Mouse (Mus musculus) intestine, postnatal 0 days (tissue): ENCODE results near the gene Timm8a2. TPM values are rescaled to one million over a fixed set of nuclear protein-coding genes. Genes with fewer than 3 reads are reported as not detected.
A peak's percentile ranks its signal among the peaks of the same experiment; 100 is the strongest.

ENCODE experiments used
- ATAC-seq: fragments of 200-750 bp; cut with Nextera tagmentation; 2 replicates; pipeline ENCODE4 v1.8.0; 2017; ENCODE audit warnings: mild to moderate bottlenecking, moderate TSS enrichment, moderate library complexity
- H3K27ac ChIP-seq: fragments of 300-500 bp; sonication (generic); 2 replicates; pipeline ENCODE4 v1.5.1; 2014; ENCODE audit warnings: mild to moderate bottlenecking, low read depth, low read length, moderate library complexity
- H3K27me3 ChIP-seq: fragments of 300-500 bp; sonication (generic); replicated peaks from 2 replicates; pipeline ENCODE4 v1.6.1; 2014; ENCODE audit warnings: low read length, mixed read lengths; ENCODE audit not compliant: control insufficient read depth, insufficient read depth
- H3K36me3 ChIP-seq: fragments of 300-500 bp; sonication (generic); 2 replicates; pipeline ENCODE4 v1.6.1; 2014; ENCODE audit warnings: mild to moderate bottlenecking, moderate library complexity; ENCODE audit not compliant: control insufficient read depth, insufficient read depth
- H3K4me1 ChIP-seq: fragments of 300-500 bp; sonication (generic); replicated peaks from 2 replicates; pipeline ENCODE4 v1.6.1; 2014; ENCODE audit warnings: antibody characterized with exemption, low read length, mixed read lengths; ENCODE audit not compliant: control insufficient read depth, insufficient read depth
- H3K4me2 ChIP-seq: fragments of 300-500 bp; sonication (generic); replicated peaks from 2 replicates; pipeline ENCODE4 v1.6.1; 2014; ENCODE audit warnings: low read depth, mild to moderate bottlenecking, moderate library complexity
- H3K4me3 ChIP-seq: fragments of 300-500 bp; sonication (generic); 2 replicates; pipeline ENCODE4 v1.5.1; 2014; ENCODE audit warnings: low read depth, low read length
- H3K9ac ChIP-seq: fragments of 300-500 bp; sonication (generic); 2 replicates; pipeline ENCODE4 v1.6.1; 2014; ENCODE audit warnings: mild to moderate bottlenecking, low read depth, low read length
- H3K9me3 ChIP-seq: fragments of 300-500 bp; sonication (generic); 2 replicates; pipeline ENCODE4 v1.6.1; 2016; ENCODE audit warnings: mixed run types; ENCODE audit not compliant: control insufficient read depth
- CTCF ChIP-seq: sonication (generic); IDR thresholded peaks from 2 replicates; pipeline ENCODE4 v1.5.1; 2016; ENCODE audit warnings: low read depth, mild to moderate bottlenecking, control low read depth, antibody characterized with exemption, moderate library complexity
- WGBS: fragments of 180-500 bp; shearing (Covaris S2); extraction: QIAGEN DNeasy Blood & Tissue Kit; methylation state at CpG from one replicate; pipeline ENCODE4 v1.1.7; 2014; 5-methylcytosine and 5-hydroxymethylcytosine counted together
- polyA plus RNA-seq: library from polyadenylated mRNA; unstranded; fragments of >200 nt; fragmentation: Nextera tagmentation; extraction: Ambion mirVana; gene quantifications from 2 replicates; pipeline ENCODE4 v1.2.1, GENCODE M21; 2015

The Timm8a2 gene
- polyA plus RNA-seq, 1 experiment from 2014 or later = not detected

DNA sequence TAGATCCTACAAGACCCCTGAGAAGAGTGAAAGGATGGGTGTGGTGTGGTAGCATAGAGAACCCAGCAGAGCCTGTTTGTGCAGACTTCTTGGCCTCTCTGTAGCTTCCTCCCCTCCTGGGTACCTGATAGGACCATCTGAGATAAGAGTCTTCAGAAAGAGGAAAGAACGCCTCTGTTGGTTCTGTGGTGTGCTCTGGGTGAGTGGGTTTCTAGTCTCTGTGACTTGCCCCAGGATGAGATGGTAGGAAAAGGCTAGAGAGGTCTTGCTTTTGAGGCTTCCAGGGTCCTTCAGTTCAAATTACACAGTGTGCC, 39.0 kb upstream of the Timm8a2 start:
- H3K4me1 ChIP-seq = 0 out of 2 replicates have a peak, but pooled peaks cover 5% of the 10 kb centered on the region
- H3K9ac ChIP-seq = no peak overlapping the region
- H3K36me3 ChIP-seq = peaks cover 39% of the 10 kb centered on the region; the same call in 1 of the 2 replicates
- WGBS = 82% methylated on average over 1 of the region's 1 CpGs
- H3K27ac ChIP-seq = no peak overlapping the region
- no peak for ATAC-seq
- no peak overlapping the region for H3K4me2 ChIP-seq
- H3K4me3 ChIP-seq = no peak overlapping the region
- no peak for TF ChIP-seq CTCF
- H3K9me3 ChIP-seq = no peaks in the 10 kb centered on the region
- H3K27me3 ChIP-seq = no peaks in the 10 kb centered on the region

DNA sequence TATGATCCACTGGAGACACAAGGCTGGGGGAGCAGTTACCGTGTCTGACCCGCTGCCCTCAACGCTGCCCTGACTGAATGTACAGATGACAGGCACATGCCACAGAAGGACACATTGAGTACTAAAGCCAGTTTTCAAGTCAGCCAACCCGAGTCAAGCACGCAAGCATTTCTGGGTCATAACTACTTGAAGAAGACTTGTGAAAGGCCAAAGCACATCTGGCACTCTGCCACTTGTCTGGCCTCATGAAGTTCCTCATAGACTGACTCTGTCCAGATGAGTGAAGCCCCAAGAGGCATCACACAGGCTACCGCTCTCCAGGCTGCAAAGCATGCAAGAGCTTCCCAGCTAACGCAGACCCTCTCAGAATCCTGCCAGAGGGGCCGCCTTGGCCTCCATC, 37.7 kb upstream of the Timm8a2 start:
- Histone ChIP-seq H3K27me3 (no peaks in the 10 kb centered on the region), H3K9ac (no peak overlapping the region), H3K36me3 (peaks cover 36% of the 10 kb centered on the region; the same call in 1 of the 2 replicates), H3K27ac (no peak overlapping the region), H3K4me2 (no peak overlapping the region), H3K4me1 (0 out of 2 replicates have a peak, but pooled peaks cover 5% of the 10 kb centered on the region), H3K9me3 (no peaks in the 10 kb centered on the region), H3K4me3 (no peak overlapping the region)
- no peak for TF ChIP-seq CTCF
- no peak for ATAC-seq
- 75% methylated on average over 8 of the region's 8 CpGs for WGBS

DNA sequence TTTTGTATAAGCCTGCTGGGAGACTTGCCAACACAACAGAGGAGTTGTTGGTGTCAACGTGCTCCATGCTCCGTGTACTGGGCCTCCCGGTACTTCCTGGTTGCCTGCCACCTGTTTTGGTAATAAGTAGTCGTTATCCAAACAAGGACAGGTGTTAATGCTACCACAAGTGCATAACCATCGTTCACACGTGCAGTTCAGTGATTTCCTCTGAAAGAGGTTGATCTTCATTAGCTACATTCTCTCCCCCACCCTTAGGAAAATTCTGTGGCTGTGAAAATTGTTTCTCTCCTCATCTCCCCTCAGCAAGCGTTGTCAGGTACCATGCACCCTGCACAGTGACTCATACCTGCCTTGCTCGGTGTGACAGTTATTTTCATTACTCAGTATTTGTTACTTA, 35.0 kb upstream of the Timm8a2 start:
- Histone ChIP-seq H3K4me1 (no peaks in the 10 kb centered on the region), H3K27me3 (no peaks in the 10 kb centered on the region), H3K36me3 (peaks cover 32% of the 10 kb centered on the region; the same call in 1 of the 2 replicates), H3K27ac (no peak overlapping the region), H3K9ac (no peak overlapping the region), H3K4me3 (no peak overlapping the region), H3K4me2 (no peak overlapping the region), H3K9me3 (no peaks in the 10 kb centered on the region)
- no peak for TF ChIP-seq CTCF
- 44% methylated on average over 8 of the region's 8 CpGs for WGBS
- ATAC-seq = peak; percentile 44

DNA sequence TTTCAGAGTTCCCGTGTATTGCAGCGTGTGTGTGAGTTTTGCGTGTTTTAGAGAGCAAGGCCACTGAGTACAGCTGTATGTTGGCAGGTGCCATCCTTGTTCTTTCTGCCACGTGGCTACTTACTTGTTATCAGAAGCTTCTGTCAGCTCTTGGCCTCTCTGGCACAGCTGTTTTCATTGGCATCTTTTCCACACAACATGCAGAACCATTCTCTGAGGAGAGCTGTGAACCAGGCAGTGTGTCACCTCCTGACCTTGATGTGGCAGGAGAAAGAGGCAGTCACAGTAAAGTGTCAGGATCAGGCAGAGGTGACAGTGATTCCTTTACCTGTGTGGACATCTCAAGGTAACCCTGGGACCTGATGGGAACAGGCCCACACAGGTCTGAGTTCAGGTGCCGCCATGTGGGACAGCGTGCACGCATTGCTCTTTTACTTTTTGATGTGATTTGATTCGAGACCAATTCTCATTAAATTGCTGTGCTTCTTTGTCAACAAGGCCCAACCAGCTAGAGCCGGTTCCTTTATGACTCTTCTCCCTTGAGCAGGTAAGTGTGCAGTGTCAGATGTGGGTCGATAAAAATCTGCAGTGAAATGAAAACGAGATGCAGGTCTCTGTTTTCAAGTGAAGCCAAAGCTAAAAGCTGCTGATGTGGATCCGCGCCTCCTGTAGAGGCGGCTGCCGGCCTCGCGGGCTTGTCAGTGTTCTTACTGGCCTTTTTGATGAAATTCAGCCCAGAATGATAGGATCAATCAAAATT, 33.9 kb upstream of the Timm8a2 start:
- Histone ChIP-seq H3K4me3 (no peak overlapping the region), H3K27ac (no peak overlapping the region), H3K9ac (no peak overlapping the region), H3K4me2 (no peak overlapping the region), H3K36me3 (peaks cover 23% of the 10 kb centered on the region; the same call in 1 of the 2 replicates), H3K4me1 (no peaks in the 10 kb centered on the region), H3K27me3 (no peaks in the 10 kb centered on the region), H3K9me3 (no peaks in the 10 kb centered on the region)
- TF ChIP-seq CTCF = no peak
- 90% methylated on average over 17 of the region's 17 CpGs for WGBS
- ATAC-seq = no peak

DNA sequence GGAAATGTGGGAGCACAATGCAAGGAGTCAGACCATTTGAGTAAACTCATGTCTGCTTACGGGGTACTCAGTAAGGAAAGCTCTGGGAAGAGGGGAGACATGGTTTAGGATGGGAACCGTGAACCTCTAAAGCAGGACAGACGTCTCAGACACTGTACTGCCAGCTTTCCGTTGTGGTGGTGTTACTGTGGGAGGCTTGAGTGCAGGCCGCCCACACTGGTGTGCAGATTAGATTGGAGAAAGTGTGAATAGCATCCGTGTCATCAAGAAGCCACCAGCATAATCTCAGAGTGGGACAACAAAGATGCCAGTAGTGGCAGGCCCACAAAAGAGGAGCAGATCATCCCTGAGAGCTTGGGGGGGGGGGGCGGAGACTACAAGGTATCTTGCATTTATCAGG, 32.2 kb upstream of the Timm8a2 start:
- no peaks in the 10 kb centered on the region for H3K27me3 ChIP-seq
- H3K4me3 ChIP-seq = no peak overlapping the region
- no peak for TF ChIP-seq CTCF
- no peak for ATAC-seq
- no peak overlapping the region for H3K4me2 ChIP-seq
- H3K9ac ChIP-seq = no peak overlapping the region
- H3K27ac ChIP-seq = no peak overlapping the region
- WGBS = 89% methylated on average over 7 of the region's 7 CpGs
- H3K4me1 ChIP-seq = no peaks in the 10 kb centered on the region
- H3K9me3 ChIP-seq = no peaks in the 10 kb centered on the region
- H3K36me3 ChIP-seq = peaks cover 17% of the 10 kb centered on the region; the same call in 1 of the 2 replicates

- no peaks in the 10 kb centered on the region for H3K4me1 ChIP-seq
- H3K4me2 ChIP-seq = no peak overlapping the region
- ATAC-seq = no peak
- H3K27me3 ChIP-seq = no peaks in the 10 kb centered on the region
- no peak overlapping the region for H3K4me3 ChIP-seq
- H3K27ac ChIP-seq = no peak overlapping the region
- no peak for TF ChIP-seq CTCF
- no peaks in the 10 kb centered on the region for H3K9me3 ChIP-seq
- H3K9ac ChIP-seq = no peak overlapping the region
- peaks cover 11% of the 10 kb centered on the region; the same call in 1 of the 2 replicates for H3K36me3 ChIP-seq
Measured at GRCm38 (mm10) chr14:122003812-122004211, 30.7 kb upstream of the Timm8a2 start.
